Mouse (Mus musculus): ENCODE results near the gene Aamp. TPM values are rescaled to one million over a fixed set of nuclear protein-coding genes. Genes with fewer than 3 reads are reported as not detected.
A peak's percentile ranks its signal among the peaks of the same experiment; 100 is the strongest.

The Aamp gene
- total RNA-seq, 2 experiments from 2014 or later: 153 to 155 TPM

DNA sequence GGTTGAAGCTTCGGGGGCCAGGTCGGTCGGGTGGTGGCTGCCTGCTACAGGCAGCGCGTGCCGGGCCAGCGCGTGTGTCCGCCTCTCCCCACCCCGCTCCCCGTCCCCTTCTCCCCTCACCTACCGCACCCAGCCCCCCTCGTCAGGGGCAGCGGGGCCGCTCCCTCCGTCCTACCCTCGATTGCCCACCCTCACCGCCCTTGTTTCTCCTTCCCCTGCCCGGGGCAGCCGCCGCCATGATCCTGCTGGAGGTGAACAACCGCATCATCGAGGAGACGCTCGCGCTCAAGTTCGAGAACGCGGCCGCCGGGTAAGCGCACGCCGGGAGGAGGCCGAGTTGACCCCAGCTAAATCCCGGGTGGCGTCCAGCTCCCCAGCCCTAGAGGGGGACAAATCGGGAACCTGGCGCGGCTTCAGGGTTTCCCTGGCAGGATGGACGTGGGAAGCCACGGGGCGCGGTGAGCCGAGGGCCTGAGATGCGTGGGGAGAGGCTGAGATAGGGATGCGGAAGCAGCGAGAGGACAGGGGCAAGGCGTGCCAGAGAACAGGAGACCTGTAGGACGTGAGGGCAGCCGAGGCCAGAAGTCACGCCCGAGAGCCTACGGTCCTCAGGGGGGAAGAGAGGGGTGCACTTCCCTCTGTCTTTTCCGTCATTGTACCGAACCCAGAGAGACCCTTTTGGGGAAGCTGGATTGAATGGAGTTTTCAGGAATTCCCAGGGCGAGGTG is 47.8 kb downstream of the Aamp start:
- DNase-seq (ENCODE audit: low spot score in 2 of 2): no peak
- no peak for TF ChIP-seq CTCF (conservative IDR thresholded peaks at IDR 0.05)
- H3K4me3 ChIP-seq: peak overlapping the region; percentile 85
- peak overlapping the region; percentile 98 for H3K27ac ChIP-seq

DNA sequence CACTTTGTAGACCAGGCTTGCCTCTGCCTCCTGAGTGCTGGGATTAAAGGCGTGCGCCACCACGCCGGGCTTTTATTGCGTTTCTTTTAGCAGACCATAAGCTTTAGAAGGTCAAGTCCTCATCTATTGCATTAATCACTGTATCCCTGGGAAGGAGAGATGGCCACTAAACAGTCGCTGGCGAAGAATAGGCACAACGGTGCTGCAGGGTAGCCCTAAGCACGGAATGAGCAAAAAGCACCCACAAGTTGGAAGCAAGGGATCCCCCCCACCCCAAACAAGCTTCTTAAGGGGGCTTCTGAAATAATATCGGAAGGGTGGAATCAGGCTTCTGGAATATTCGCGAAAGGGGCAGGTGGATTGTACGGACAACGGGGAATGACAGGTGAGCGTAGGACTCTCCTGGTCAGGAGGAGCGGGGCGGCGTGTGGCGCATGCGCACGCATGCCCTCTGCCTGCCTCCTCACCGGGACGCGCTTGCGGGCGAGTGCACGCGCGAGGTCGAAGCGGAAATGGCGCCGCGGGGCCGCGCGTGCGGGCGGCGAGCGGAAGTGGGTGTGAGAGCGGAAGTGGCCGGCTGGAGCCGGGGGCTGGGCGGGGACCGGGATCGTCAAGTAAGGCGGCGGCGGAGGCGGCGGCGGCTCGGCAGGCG is 48.5 kb downstream of the Aamp start, which contains the start of gene Arpc2:
Gene Arpc2, plus strand, starts transcription at position 147 of the 652 bp plus-strand sequence.
- TF ChIP-seq CTCF (conservative IDR thresholded peaks at IDR 0.05): no peak
- peak; percentile 97 to 98 for DNase-seq (ENCODE audit: low spot score in 2 of 2)
- peak within 1 kb of the TSS; percentile 85 for H3K4me3 ChIP-seq
- H3K27ac ChIP-seq: peak within 1 kb of the TSS; percentile 98

DNA sequence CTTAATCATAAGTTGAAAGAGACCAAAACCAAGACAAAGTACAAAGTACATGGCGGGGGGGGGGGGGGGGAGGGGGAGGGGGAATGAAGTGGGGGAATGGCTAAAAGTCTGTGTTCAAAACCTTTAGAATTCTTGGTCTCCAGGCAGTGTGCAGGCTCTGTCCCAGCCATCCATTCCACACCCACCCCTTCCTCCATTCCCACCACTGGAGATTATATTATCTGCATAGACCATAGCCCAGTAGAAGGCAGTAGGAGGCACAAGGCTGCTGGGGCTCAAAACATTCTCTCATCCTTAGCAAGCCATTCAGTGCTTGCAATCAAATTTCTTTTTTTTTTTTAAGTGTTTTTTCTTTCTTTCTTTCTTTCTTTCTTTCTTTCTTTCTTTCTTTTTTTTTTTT is 53.5 kb downstream of the Aamp start:
- H3K27ac ChIP-seq: no peak overlapping the region
- TF ChIP-seq CTCF (conservative IDR thresholded peaks at IDR 0.05): no peak
- no peak overlapping the region for H3K4me3 ChIP-seq
- no peak for DNase-seq (ENCODE audit: low spot score in 2 of 2)

DNA sequence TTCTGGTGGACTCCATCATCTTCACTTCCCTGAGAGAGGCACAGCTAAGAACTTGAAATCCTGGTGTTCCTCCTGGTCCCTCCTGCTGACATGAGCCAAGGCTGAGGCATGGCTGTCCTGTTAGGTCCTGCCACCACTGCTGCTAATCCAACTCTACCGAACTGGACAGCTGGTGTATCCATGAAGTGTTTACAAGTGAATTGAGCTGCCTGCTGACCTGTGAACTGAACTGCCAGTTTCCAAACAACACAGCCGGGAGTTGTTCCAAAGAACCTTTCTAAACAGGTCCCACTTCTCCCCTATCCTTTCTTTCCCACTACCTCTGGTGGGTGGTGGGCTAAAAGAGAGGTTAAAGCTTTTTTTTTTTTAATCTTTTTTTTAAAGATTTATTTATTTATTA is 54.6 kb downstream of the Aamp start:
- DNase-seq (ENCODE audit: low spot score in 2 of 2): no peak
- H3K27ac ChIP-seq: no peak overlapping the region
- H3K4me3 ChIP-seq: no peak overlapping the region
- no peak for TF ChIP-seq CTCF (conservative IDR thresholded peaks at IDR 0.05)

Other genes starting within 250 kb of the Aamp start
- gene Tns1, start 160.3 kb downstream of the Aamp start, total RNA-seq (2021): 10 to 100 TPM; 41.3 to 43.3 TPM
- gene Rufy4, start 159.2 kb downstream of the Aamp start, total RNA-seq (2021): under 1 TPM in 1 of 2 experiments, not detected in 1; 0.25 TPM
- gene Cxcr2, start 130.7 kb downstream of the Aamp start, total RNA-seq (2021): not detected
- not detected for gene Cxcr1, start 90.1 kb downstream of the Aamp start, total RNA-seq (2021)
- 100 to 1,000 TPM; 393 to 396 TPM for gene Arpc2, start 48.7 kb downstream of the Aamp start, total RNA-seq (2021)
- not detected for gene Gpbar1, start 6.2 kb downstream of the Aamp start, total RNA-seq (2021)
- gene Pnkd, start 192 bp upstream of the Aamp start, total RNA-seq (2021): 100 to 1,000 TPM; 171 to 185 TPM
- gene Tmbim1, start 20.9 kb upstream of the Aamp start, total RNA-seq (2021): 10 to 100 TPM; 23.3 to 23.9 TPM
- 1 to 10 TPM; 1.1 to 1.8 TPM for gene Catip, start 77.4 kb upstream of the Aamp start, total RNA-seq (2021)
- gene Slc11a1, start 90.5 kb upstream of the Aamp start, total RNA-seq (2021): 1 to 10 TPM; 3.1 to 3.9 TPM
- 10 to 100 TPM; 26.4 to 28.8 TPM for gene Ctdsp1, start 106.8 kb upstream of the Aamp start, total RNA-seq (2021)
- gene Vil1, start 124.6 kb upstream of the Aamp start, total RNA-seq (2021): under 1 TPM; 0.49 to 0.72 TPM
- 10 to 100 TPM; 21.9 to 24.0 TPM for gene Cnot9, start 221.3 kb upstream of the Aamp start, total RNA-seq (2021)

Data from layer of hippocampus, adult 2 months (tissue).